Mouse (Mus musculus) CH12.LX (cell line): ENCODE data around the gene H2-Eb1. TPM values are rescaled to one million over a fixed set of nuclear protein-coding genes. Genes with fewer than 3 reads are reported as not detected.
A peak's percentile ranks its signal among the peaks of the same experiment; 100 is the strongest.

Experiments
- DNase-seq: peaks from one replicate; pipeline ENCODE4 v3.0.0-alpha.2; 2013; ENCODE audit errors: extremely low read depth
- H3K27ac ChIP-seq: 2 replicates; pipeline ENCODE4 v1.5.1; 2012; ENCODE audit warnings: low read depth, mild to moderate bottlenecking, control low read depth, moderate library complexity; ENCODE audit not compliant: insufficient read depth
- H3K27me3 ChIP-seq: replicated peaks from 2 replicates; pipeline ENCODE3; 2012; ENCODE audit warnings: inconsistent platforms
- H3K36me3 ChIP-seq, 2 experiments: replicated peaks in 1 of 2; 2 replicates each; pipeline versions ENCODE3 to v1.6.1; 2012; ENCODE audit warnings: inconsistent platforms in 1 of 2, low read length in 1 of 2, mild to moderate bottlenecking in 1 of 2, mixed read lengths in 1 of 2, moderate library complexity in 1 of 2; ENCODE audit not compliant: control insufficient read depth in 1 of 2, insufficient read depth in 1 of 2
- H3K4me1 ChIP-seq, 2 experiments: 2 replicates each; pipeline ENCODE4 v1.6.1; 2012; ENCODE audit warnings: inconsistent platforms in 1 of 2, moderate library complexity in 1 of 2; ENCODE audit not compliant: insufficient read depth in 2 of 2, control insufficient read depth in 1 of 2
- H3K4me2 ChIP-seq: 2 replicates; pipeline ENCODE4 v1.6.1; 2012; ENCODE audit warnings: low read depth, mild to moderate bottlenecking, control low read depth; ENCODE audit not compliant: poor library complexity, insufficient read depth, severe bottlenecking
- H3K4me3 ChIP-seq, 3 experiments: fragments of 150-350 bp in 1 of 3; sonication (generic) in 1 of 3; replicated peaks in 1 of 3; 2 replicates each; pipeline versions ENCODE3 to v1.5.1; 2011 to 2012; ENCODE audit warnings: low read depth in 2 of 3, low read length in 2 of 3, mild to moderate bottlenecking in 2 of 3, moderate library complexity in 2 of 3, control low read depth in 1 of 3, improper control_type of control experiment in 1 of 3, inconsistent platforms in 1 of 3, mixed read lengths in 1 of 3; ENCODE audit not compliant: poor library complexity in 1 of 3
- H3K79me2 ChIP-seq: replicated peaks from 2 replicates; pipeline ENCODE4 v1.6.1; 2012; ENCODE audit warnings: mild to moderate bottlenecking, moderate library complexity; ENCODE audit not compliant: control insufficient read depth, poor library complexity, insufficient read depth, severe bottlenecking; ENCODE audit errors: extremely low read depth
- H3K9ac ChIP-seq: 2 replicates; pipeline ENCODE4 v1.6.1; 2012; ENCODE audit warnings: low read depth, mild to moderate bottlenecking, control low read depth, moderate library complexity; ENCODE audit not compliant: insufficient read depth
- H3K9me3 ChIP-seq: replicated peaks from 2 replicates; pipeline ENCODE3; 2012; ENCODE audit warnings: low read length, inconsistent platforms, mixed read lengths
- BHLHE40 ChIP-seq: IDR thresholded peaks from 2 replicates; pipeline ENCODE4 v1.6.1; 2011; ENCODE audit warnings: mild to moderate bottlenecking, low read depth, low read length, improper control_type of control experiment
- CHD1 ChIP-seq: IDR thresholded peaks from 2 replicates; pipeline ENCODE4 v1.6.1; 2012; ENCODE audit warnings: low read depth, low read length, improper control_type of control experiment, inconsistent platforms
- E2F4 ChIP-seq: IDR thresholded peaks from 2 replicates; pipeline ENCODE4 v1.6.1; 2011; ENCODE audit warnings: low read depth, low read length, improper control_type of control experiment; ENCODE audit not compliant: insufficient replicate concordance
- ELF1 ChIP-seq: IDR thresholded peaks from 2 replicates; pipeline ENCODE4 v1.6.1; 2014; ENCODE audit warnings: low read depth, mild to moderate bottlenecking, inconsistent platforms, low read length, improper control_type of control experiment
- EP300 ChIP-seq: IDR thresholded peaks from 2 replicates; pipeline ENCODE4 v1.6.1; 2011; ENCODE audit warnings: low read length, improper control_type of control experiment
- ETS1 ChIP-seq: conservative IDR thresholded peaks from 2 replicates; pipeline ENCODE4 v1.6.1; 2012; ENCODE audit warnings: low read depth, mild to moderate bottlenecking, inconsistent platforms, low read length, improper control_type of control experiment, moderate library complexity
- GABPA ChIP-seq: IDR thresholded peaks from 2 replicates; pipeline ENCODE4 v1.6.1; 2012; ENCODE audit warnings: low read depth, low read length, improper control_type of control experiment, inconsistent platforms; ENCODE audit not compliant: insufficient replicate concordance
- HCFC1 ChIP-seq: IDR thresholded peaks from 2 replicates; pipeline ENCODE4 v1.6.1; 2012; ENCODE audit warnings: low read depth, mild to moderate bottlenecking, inconsistent platforms, low read length, improper control_type of control experiment
- JUND ChIP-seq: conservative IDR thresholded peaks from 2 replicates; pipeline ENCODE4 v1.6.1; 2011; ENCODE audit warnings: low read depth, low read length, improper control_type of control experiment
- KAT2A ChIP-seq: IDR thresholded peaks from 2 replicates; pipeline ENCODE4 v1.6.1; 2012; ENCODE audit warnings: low read length, improper control_type of control experiment, inconsistent platforms; ENCODE audit not compliant: insufficient replicate concordance
- MAFK ChIP-seq: IDR thresholded peaks from 2 replicates; pipeline ENCODE4 v1.6.1; 2011; ENCODE audit warnings: low read length, improper control_type of control experiment; ENCODE audit not compliant: insufficient replicate concordance
- MAX ChIP-seq: IDR thresholded peaks from 2 replicates; pipeline ENCODE4 v1.6.1; 2011; ENCODE audit warnings: low read length, improper control_type of control experiment
- MEF2A ChIP-seq: IDR thresholded peaks from 2 replicates; pipeline ENCODE4 v1.6.1; 2014; ENCODE audit warnings: low read depth, mild to moderate bottlenecking, inconsistent platforms, low read length, improper control_type of control experiment, borderline replicate concordance
- MXI1 ChIP-seq: IDR thresholded peaks from 2 replicates; pipeline ENCODE4 v1.6.1; 2011; ENCODE audit warnings: mild to moderate bottlenecking, low read depth, low read length, improper control_type of control experiment
- MYC ChIP-seq: IDR thresholded peaks from 2 replicates; pipeline ENCODE4 v1.6.1; 2011; ENCODE audit warnings: low read depth, mild to moderate bottlenecking, improper control_type of control experiment, low read length
- PAX5 ChIP-seq: IDR thresholded peaks from 2 replicates; pipeline ENCODE4 v1.6.1; 2012; ENCODE audit warnings: low read length, inconsistent platforms, mixed read lengths
- POLR2A ChIP-seq: IDR thresholded peaks from 2 replicates; pipeline ENCODE4 v1.6.1; 2011; ENCODE audit warnings: low read depth, mild to moderate bottlenecking, improper control_type of control experiment, low read length
- RAD21 ChIP-seq: IDR thresholded peaks from 2 replicates; pipeline ENCODE4 v1.6.1; 2011; ENCODE audit warnings: low read depth, mild to moderate bottlenecking, low read length, improper control_type of control experiment, moderate library complexity
- RCOR1 ChIP-seq: conservative IDR thresholded peaks from 2 replicates; pipeline ENCODE4 v1.6.1; 2012; ENCODE audit warnings: low read depth, mild to moderate bottlenecking, inconsistent platforms, low read length, improper control_type of control experiment
- SIN3A ChIP-seq: IDR thresholded peaks from 2 replicates; pipeline ENCODE4 v1.6.1; 2012; ENCODE audit warnings: low read length, improper control_type of control experiment, inconsistent platforms
- SMC3 ChIP-seq: IDR thresholded peaks from 2 replicates; pipeline ENCODE4 v1.6.1; 2011; ENCODE audit warnings: low read depth, low read length, improper control_type of control experiment
- TBP ChIP-seq: conservative IDR thresholded peaks from 2 replicates; pipeline ENCODE4 v1.6.1; 2011; ENCODE audit warnings: low read depth, low read length, improper control_type of control experiment
- TCF12 ChIP-seq: IDR thresholded peaks from 2 replicates; pipeline ENCODE4 v1.6.1; 2014; ENCODE audit warnings: low read depth, mild to moderate bottlenecking, inconsistent platforms, low read length, improper control_type of control experiment
- UBTF ChIP-seq: IDR thresholded peaks from 2 replicates; pipeline ENCODE4 v1.6.1; 2012; ENCODE audit warnings: low read depth, mild to moderate bottlenecking, inconsistent platforms, low read length, improper control_type of control experiment, moderate library complexity
- USF1 ChIP-seq: IDR thresholded peaks from 2 replicates; pipeline ENCODE4 v1.6.1; 2014; ENCODE audit warnings: low read depth, mild to moderate bottlenecking, inconsistent platforms, low read length, improper control_type of control experiment
- USF2 ChIP-seq: conservative IDR thresholded peaks from 2 replicates; pipeline ENCODE4 v1.6.1; 2011; ENCODE audit warnings: low read depth, low read length, improper control_type of control experiment
- ZC3H11A ChIP-seq: IDR thresholded peaks from 2 replicates; pipeline ENCODE4 v1.6.1; 2012; ENCODE audit warnings: low read depth, mild to moderate bottlenecking, inconsistent platforms, low read length, improper control_type of control experiment
- ZKSCAN1 ChIP-seq: IDR thresholded peaks from 2 replicates; pipeline ENCODE4 v1.6.1; 2012; ENCODE audit warnings: low read depth, inconsistent platforms, low read length, improper control_type of control experiment, borderline replicate concordance
- ZMIZ1 ChIP-seq: IDR thresholded peaks from 2 replicates; pipeline ENCODE4 v1.6.1; 2012; ENCODE audit warnings: low read depth, mild to moderate bottlenecking, inconsistent platforms, low read length, improper control_type of control experiment
- dilution Hi-C: fragments of 300-500 bp; cut with MboI; formaldehyde crosslinking; loops from 2 replicates; pipeline ENCODE4 v1.14.3; 2020; ENCODE audit warnings: low sequenced_read_pairs; ENCODE audit not compliant: extremely low pct_unique_long_range_greater_than_20kb, extremely low pct_ligation_motif_present
- in situ Hi-C: fragments of 300-500 bp; cut with MboI; formaldehyde crosslinking; loops from 3 replicates; pipeline ENCODE4 v1.14.3; 2019; ENCODE audit warnings: low sequenced_read_pairs, low pct_ligation_motif_present, low pct_unique_long_range_greater_than_20kb, mixed read lengths
- polyA plus RNA-seq: library from polyadenylated mRNA; unstranded; fragments of >175 nt; gene quantifications from 2 replicates; pipeline ENCODE4 v1.2.1, GENCODE M21; 2012; ENCODE audit warnings: low read depth; ENCODE audit not compliant: insufficient read length
- total RNA-seq, 2 experiments: library from RNA; depleted of rRNA; stranded (reverse); fragments of 300-350 nt in 1 of 2; fragments of >200 nt in 1 of 2; gene quantifications; 2 replicates each; pipeline ENCODE4 v1.2.3; 2012 to 2014

Gene H2-Eb1
- total and polyA plus RNA-seq, 3 experiments, result 511 to 898 (median 629) TPM

GRCm38 (mm10) chr17:34295307-34295706, 10.4 kb upstream of the H2-Eb1 start:
- no peak overlapping the region; the same call in 1 of the 2 replicates for H3K27ac ChIP-seq
- H3K4me3 ChIP-seq, result peak overlapping the region in 2 of 3 experiments; percentile 60 to 72
- no peaks in the 10 kb centered on the region for H3K27me3 ChIP-seq
- H3K9ac ChIP-seq, result peak overlapping the region; percentile 96
- no peak for DNase-seq
- peaks cover 15% of the 10 kb centered on the region for H3K79me2 ChIP-seq
- TF ChIP-seq CHD1 (peak; percentile 48; the same call in 1 of the 2 replicates), MYC (0 out of 2 replicates have a peak, but pooled peaks have one; percentile 43), ZC3H11A (no peak), SMC3 (no peak), MXI1 (peak; percentile 15; the same call in 1 of the 2 replicates)
- dilution Hi-C loops (no loop called here), in situ Hi-C loops (no loop called here)
- peaks cover 18 to 45% of the 10 kb centered on the region in 2 experiments for H3K4me1 ChIP-seq
- peaks cover 4 to 17% of the 10 kb centered on the region in 2 experiments for H3K36me3 ChIP-seq
- H3K9me3 ChIP-seq, result peaks cover 7% of the 10 kb centered on the region
- peak overlapping the region; percentile 89; the same call in 1 of the 2 replicates for H3K4me2 ChIP-seq

- Histone ChIP-seq H3K36me3 (peaks cover 4 to 17% of the 10 kb centered on the region in 2 experiments), H3K79me2 (peaks cover 15% of the 10 kb centered on the region), H3K27me3 (no peaks in the 10 kb centered on the region), H3K4me3 (peak overlapping the region; percentile 60 to 92 (median 72)), H3K9me3 (peaks cover 7% of the 10 kb centered on the region), H3K4me1 (peaks cover 18 to 41% of the 10 kb centered on the region in 2 experiments), H3K27ac (peak overlapping the region; percentile 96), H3K4me2 (peak overlapping the region; percentile 78), H3K9ac (peak overlapping the region; percentile 96)
- dilution Hi-C loops, result no loop called here
- in situ Hi-C loops, result no loop called here
- peak; percentile 93 for DNase-seq
- TF ChIP-seq UBTF (no peak), JUND (peak; percentile 57), PAX5 (no peak), USF2 (no peak), TCF12 (no peak), MAX (peak; percentile 57), ZMIZ1 (no peak), CHD1 (no peak), MYC (peak; percentile 56; the same call in 1 of the 2 replicates), ZKSCAN1 (no peak; the same call in 1 of the 2 replicates), POLR2A (peak; percentile 67), RAD21 (no peak), MXI1 (peak; percentile 8; the same call in 1 of the 2 replicates), E2F4 (no peak), ETS1 (peak; percentile 67), HCFC1 (peak; percentile 9; the same call in 1 of the 2 replicates), GABPA (no peak), EP300 (peak; percentile 57; the same call in 1 of the 2 replicates), MAFK (peak; percentile 70; the same call in 1 of the 2 replicates), BHLHE40 (no peak; the same call in 1 of the 2 replicates), USF1 (no peak), RCOR1 (no peak), KAT2A (no peak), TBP (0 out of 2 replicates have a peak, but pooled peaks have one; percentile 61), MEF2A (peak; percentile 63; the same call in 1 of the 2 replicates), ZC3H11A (no peak), SIN3A (no peak), ELF1 (no peak)
Observed at GRCm38 (mm10) chr17:34295891-34296794, 9.5 kb upstream of the H2-Eb1 start.
